Mouse (Mus musculus): ENCODE measurements around the gene Tifab.

DNA sequence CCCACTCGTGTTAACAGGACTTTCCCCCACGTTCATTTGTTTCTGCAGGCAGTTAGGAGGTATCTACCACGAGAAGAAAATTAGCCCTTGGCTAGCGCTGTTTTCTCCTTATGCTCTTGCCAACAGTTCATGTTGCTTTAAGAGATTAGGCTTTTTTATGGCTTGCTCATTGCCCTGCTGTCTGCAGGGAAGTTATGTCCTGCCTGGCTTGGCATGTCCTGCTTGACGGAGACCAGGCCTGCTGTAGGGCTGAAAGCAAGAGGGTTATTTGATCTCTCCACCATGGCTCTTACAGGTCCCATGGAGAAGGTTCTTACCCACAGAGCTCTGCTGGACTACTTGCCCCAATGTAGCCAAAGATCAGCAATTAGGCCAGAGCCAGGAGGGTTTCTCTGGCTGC, 23.6 kb downstream of the Tifab start:
- TF ChIP-seq CTCF (IDR thresholded peaks at IDR 0.05; ENCODE audit: low read depth, low read length) (no peak), POLR2A (IDR thresholded peaks at IDR 0.05; ENCODE audit: extremely low read depth, insufficient read depth, low read length) (no peak)

All from liver, adult 2 months (tissue).